Mouse (Mus musculus) neural tube, postnatal 0 days (tissue): Measurements from ENCODE around the gene Cacfd1. TPM values are rescaled to one million over a fixed set of nuclear protein-coding genes. Genes with fewer than 3 reads are reported as not detected.

Experiments used
- polyA plus RNA-seq: library from polyadenylated mRNA; unstranded; fragments of >200 nt; fragmentation: Nextera tagmentation; extraction: Ambion mirVana; gene quantifications from 2 replicates; pipeline ENCODE4 v1.2.1, GENCODE M21; 2015

Gene Cacfd1
- polyA plus RNA-seq, result 85.5 and 93.0 TPM in 2 replicates

DNA sequence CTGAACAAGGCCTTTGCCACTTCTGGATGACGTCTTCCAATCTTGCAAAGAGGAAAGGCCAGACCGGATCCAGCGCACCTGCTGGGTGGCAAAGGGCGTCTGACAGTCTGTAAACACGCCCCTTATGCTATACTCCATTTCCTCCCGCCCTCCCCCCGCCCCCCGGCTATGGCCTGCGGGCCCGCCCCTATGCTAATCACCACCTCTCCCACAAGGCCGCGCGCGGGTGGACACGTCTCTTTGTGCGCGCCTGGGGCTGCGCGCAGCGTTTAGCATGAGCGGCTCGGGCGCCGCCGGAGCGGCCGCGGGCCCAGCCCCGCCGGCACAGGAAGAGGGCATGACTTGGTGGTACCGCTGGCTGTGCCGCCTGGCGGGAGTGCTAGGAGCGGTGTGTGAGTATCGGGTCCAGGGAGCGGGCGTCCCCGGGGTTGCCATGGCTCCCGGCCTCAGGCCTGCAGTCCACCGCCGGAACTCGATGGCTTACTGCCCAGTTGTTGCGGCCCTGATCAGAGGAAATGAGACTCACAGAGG, at the start of gene Cacfd1:
Gene Cacfd1 (plus strand): TSS at position 213 of the 531 bp plus-strand sequence.

DNA sequence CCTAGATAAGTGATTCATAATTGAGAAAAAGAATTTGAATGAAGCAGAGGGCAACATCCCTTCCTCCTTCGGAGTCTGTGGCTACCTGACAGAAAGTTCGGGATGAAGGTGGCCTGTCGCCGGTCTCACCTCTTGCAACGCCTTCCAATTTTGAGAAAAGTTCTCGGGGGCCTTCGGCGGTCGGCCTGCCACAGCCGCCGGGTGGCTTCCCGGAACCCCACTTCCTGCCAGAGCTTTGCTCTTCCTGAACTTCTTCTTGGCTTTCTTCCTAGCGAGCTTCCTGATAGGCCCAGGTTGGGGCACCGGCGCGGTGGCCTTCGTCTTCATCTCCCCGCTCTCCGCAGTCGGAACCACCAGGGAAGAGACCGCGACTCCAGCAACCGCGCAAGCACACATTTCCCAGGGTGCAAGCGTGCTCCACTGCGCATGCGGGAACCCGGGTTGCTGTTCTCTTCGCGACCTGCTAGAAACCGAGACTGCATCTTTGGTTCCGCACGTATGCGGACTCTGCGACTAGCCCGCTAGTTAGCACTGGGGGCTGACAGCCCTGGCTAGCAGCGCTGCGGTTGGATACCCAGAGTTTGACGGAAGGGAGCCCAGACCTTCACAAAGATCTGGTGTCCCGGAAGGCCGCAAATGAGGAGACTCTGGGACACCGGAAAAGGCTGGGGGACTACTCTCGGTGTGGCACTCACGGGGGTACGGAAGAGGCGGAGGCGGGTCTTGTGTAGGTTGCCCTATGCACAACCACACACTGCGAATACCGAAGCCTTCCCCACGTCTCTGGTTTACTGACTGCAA, 45.6 kb upstream of the Cacfd1 start, which contains the start of gene Rexo4:
Gene Rexo4 (minus strand): TSS at position 464 of the 801 bp plus-strand sequence.

DNA sequence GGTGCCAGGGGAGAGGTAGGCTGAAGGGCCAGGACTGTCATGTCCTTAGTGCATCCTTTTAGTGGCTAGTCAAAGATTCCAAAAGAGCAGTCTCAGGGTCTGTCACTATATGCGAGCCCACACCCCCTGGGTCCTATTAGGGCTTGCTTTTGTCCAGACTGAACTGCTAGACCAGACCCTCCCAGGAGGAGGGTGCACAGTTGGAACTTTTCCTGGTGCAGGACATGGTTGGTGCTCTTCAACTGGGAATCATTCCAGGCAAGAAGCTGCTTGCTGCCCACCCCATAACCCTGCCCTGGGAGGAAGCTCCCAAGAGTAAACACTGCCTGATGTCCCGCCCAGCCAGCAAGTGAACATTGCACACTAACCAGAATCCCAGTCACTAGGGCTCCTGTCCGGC, 36.6 kb upstream of the Cacfd1 start, which contains the start of gene Adamts13:
Gene Adamts13 (plus strand): TSS at position 301 of the 400 bp plus-strand sequence.

DNA sequence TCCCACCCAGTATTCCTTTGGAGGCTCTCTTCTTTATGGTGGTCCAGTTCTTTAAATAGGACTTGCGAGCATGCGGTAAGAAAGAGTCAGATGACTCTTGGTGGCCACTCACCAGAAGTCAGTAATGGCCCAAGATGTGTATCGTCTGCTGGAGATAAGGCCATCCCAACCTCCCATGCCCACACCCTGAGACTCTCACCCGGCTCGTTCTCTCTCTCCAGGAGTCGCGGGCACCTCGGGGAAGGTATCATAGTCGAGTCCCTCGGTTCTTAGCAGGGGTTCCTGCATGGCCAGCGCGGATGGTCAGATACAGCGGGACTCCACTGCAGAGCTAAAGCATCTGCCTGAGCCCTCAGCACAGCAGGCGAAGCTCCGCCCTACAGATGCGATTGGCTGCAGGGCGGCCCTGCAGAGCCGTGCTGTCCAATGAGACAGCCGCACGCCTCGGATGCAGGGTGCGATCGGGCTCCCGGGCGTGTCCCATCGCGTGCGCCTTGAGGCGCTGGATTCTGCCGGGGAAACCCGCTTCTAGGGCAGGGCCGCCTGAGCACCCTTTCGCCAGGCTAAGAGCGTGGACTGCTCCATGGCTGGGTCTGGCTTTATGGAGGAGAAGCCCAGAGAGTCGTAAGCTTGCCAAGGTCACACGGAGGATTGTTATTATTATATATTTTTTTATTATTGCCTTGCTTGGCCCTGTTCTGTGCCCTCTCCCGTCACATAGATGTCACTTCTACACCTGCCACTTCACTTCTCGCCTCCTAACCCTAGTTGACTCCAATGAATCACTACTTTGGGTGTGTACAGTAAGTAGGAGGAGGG, 18.1 kb downstream of the Cacfd1 start, which contains the start of gene Slc2a6:
Gene Slc2a6 (minus strand): TSS at position 381 of the 819 bp plus-strand sequence.

Other genes starting within 250 kb of the Cacfd1 start
- gene Abo, start 144.9 kb upstream of the Cacfd1 start, polyA plus RNA-seq, result not detected in 2 replicates
- gene Surf6, start 107.0 kb upstream of the Cacfd1 start, polyA plus RNA-seq, result 21.4 and 24.1 TPM in 2 replicates
- 87.1 and 97.3 TPM in 2 replicates for gene Med22, start 99.2 kb upstream of the Cacfd1 start, polyA plus RNA-seq
- gene Rpl7a, start 99.2 kb upstream of the Cacfd1 start, polyA plus RNA-seq, result 397 and 408 TPM in 2 replicates
- gene Surf2, start 93.6 kb upstream of the Cacfd1 start, polyA plus RNA-seq, result 52.4 and 56.1 TPM in 2 replicates
- 119 and 120 TPM in 2 replicates for gene Surf1, start 93.4 kb upstream of the Cacfd1 start, polyA plus RNA-seq
- 102 and 103 TPM in 2 replicates for gene Surf4, start 76.0 kb upstream of the Cacfd1 start, polyA plus RNA-seq
- gene Stkld1, start 75.9 kb upstream of the Cacfd1 start, polyA plus RNA-seq, result 0.06 and 0.68 TPM in 2 replicates
- gene Rexo4, start 45.5 kb upstream of the Cacfd1 start, polyA plus RNA-seq, result 29.3 and 30.3 TPM in 2 replicates
- gene Adamts13, start 36.5 kb upstream of the Cacfd1 start, polyA plus RNA-seq, result 0.05 and 0.59 TPM in 2 replicates
- gene Slc2a6, start 18.1 kb downstream of the Cacfd1 start, polyA plus RNA-seq, result 23.8 and 25.0 TPM in 2 replicates
- not detected in 2 replicates for gene Mymk, start 62.3 kb downstream of the Cacfd1 start, polyA plus RNA-seq
- gene Adamtsl2, start 69.5 kb downstream of the Cacfd1 start, polyA plus RNA-seq, result 4.7 and 4.9 TPM in 2 replicates
- gene Fam163b, start 132.6 kb downstream of the Cacfd1 start, polyA plus RNA-seq, result 19.7 and 21.8 TPM in 2 replicates
- 0.11 and 0.17 TPM in 2 replicates for gene Dbh, start 155.3 kb downstream of the Cacfd1 start, polyA plus RNA-seq
- 9.7 and 10.4 TPM in 2 replicates for gene Sardh, start 238.4 kb downstream of the Cacfd1 start, polyA plus RNA-seq